Mouse (Mus musculus) kidney, postnatal 25 days (tissue): ENCODE results near the gene Ankrd11.
A peak's percentile ranks its signal among the peaks of the same experiment; 100 is the strongest.

ENCODE experiments used
- DNase-seq, 2 experiments: peaks; one replicate each; pipeline ENCODE4 v3.0.0; 2021; ENCODE audit warnings: mixed read lengths in 2 of 2

The Ankrd11 gene

GRCm38 (mm10) chr8:122924091-122924490 lies 118.0 kb downstream of the Ankrd11 start:
- no peak for DNase-seq

GRCm38 (mm10) chr8:122923431-122924090 lies 118.5 kb downstream of the Ankrd11 start:
- DNase-seq = no peak

- DNase-seq = no peak
These were observed 119.1 kb downstream of the Ankrd11 start for GRCm38 (mm10) chr8:122922945-122923344.

GRCm38 (mm10) chr8:122920890-122921289 lies 121.2 kb downstream of the Ankrd11 start:
- DNase-seq = no peak

GRCm38 (mm10) chr8:122918438-122919107 lies 123.5 kb downstream of the Ankrd11 start:
- DNase-seq = no peak

- DNase-seq = peak; percentile 43 to 59
These were observed 124.3 kb downstream of the Ankrd11 start for GRCm38 (mm10) chr8:122917531-122918392.

GRCm38 (mm10) chr8:122916766-122917165 lies 125.3 kb downstream of the Ankrd11 start:
- no peak for DNase-seq

- no peak for DNase-seq
These were observed 129.2 kb downstream of the Ankrd11 start for GRCm38 (mm10) chr8:122912871-122913270.

GRCm38 (mm10) chr8:122912150-122912549 lies 129.9 kb downstream of the Ankrd11 start:
- DNase-seq = no peak

GRCm38 (mm10) chr8:122906463-122907021 lies 135.5 kb downstream of the Ankrd11 start:
- DNase-seq = peak; percentile 94 to 95

GRCm38 (mm10) chr8:122905346-122905745 lies 136.7 kb downstream of the Ankrd11 start:
- DNase-seq = no peak

GRCm38 (mm10) chr8:122904496-122904895 lies 137.6 kb downstream of the Ankrd11 start:
- DNase-seq = no peak

GRCm38 (mm10) chr8:122903002-122903401 lies 139.1 kb downstream of the Ankrd11 start:
- peak in 1 of 2 experiments; percentile 38 for DNase-seq

GRCm38 (mm10) chr8:122902581-122902980 lies 139.5 kb downstream of the Ankrd11 start:
- peak in 1 of 2 experiments; percentile 37 for DNase-seq

GRCm38 (mm10) chr8:122901892-122902515 lies 140.1 kb downstream of the Ankrd11 start:
- peak in 1 of 2 experiments; percentile 43 for DNase-seq

GRCm38 (mm10) chr8:122901476-122901875 lies 140.6 kb downstream of the Ankrd11 start:
- DNase-seq = no peak

- DNase-seq = peak in 1 of 2 experiments; percentile 21
These were observed 143.0 kb downstream of the Ankrd11 start for GRCm38 (mm10) chr8:122899085-122899484.

GRCm38 (mm10) chr8:122898473-122898872 lies 143.6 kb downstream of the Ankrd11 start:
- peak in 1 of 2 experiments; percentile 38 for DNase-seq

- no peak for DNase-seq
These were observed 144.1 kb downstream of the Ankrd11 start for GRCm38 (mm10) chr8:122898018-122898417.

GRCm38 (mm10) chr8:122897200-122897599 lies 144.9 kb downstream of the Ankrd11 start:
- DNase-seq = no peak

GRCm38 (mm10) chr8:122896317-122896716 lies 145.8 kb downstream of the Ankrd11 start:
- DNase-seq = no peak

- DNase-seq = no peak
These were observed 148.6 kb downstream of the Ankrd11 start for GRCm38 (mm10) chr8:122893451-122893850.
